Mouse (Mus musculus): ENCODE results near the gene Tmem210.

DNA sequence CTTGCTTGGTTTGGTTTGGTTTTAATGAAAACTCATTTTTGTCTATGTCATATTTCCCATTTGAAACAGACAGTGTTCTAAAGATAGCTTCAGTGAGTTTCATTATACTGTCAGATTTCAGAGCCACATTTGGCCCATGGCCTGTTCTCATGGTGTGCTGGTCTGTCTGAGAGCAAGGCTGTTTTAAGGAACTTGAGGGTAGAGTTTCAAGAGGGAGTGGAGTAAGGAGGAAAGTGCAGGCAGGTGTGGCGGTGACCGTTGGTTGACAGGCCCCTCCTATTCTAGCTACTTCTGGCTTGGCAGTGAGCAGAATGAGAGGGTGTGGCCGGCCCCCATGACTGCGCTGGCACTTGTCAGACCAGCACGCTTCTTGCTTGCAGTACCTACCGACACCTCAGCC lies 50.4 kb downstream of the Tmem210 start:
- TF ChIP-seq EP300 (IDR thresholded peaks at IDR 0.05; ENCODE audit: low read depth) (no peak), CTCF (IDR thresholded peaks at IDR 0.05; ENCODE audit: low read depth) (no peak)
